Mouse (Mus musculus) limb, embryonic 12.5 days (tissue): ENCODE data around the gene Unc13b. TPM values are rescaled to one million over a fixed set of nuclear protein-coding genes. Genes with fewer than 3 reads are reported as not detected.
"Not testable (repeated sequence)": the region's sequence is repeated elsewhere in the genome, so short reads cannot be mapped to it uniquely, and the experiment has no call there.

Experiments used
- ATAC-seq: fragments of 200-750 bp; cut with Nextera tagmentation; 2 replicates; pipeline ENCODE4 v1.8.0; 2017; ENCODE audit warnings: low read depth, moderate TSS enrichment; ENCODE audit not compliant: insufficient number of reproducible peaks, insufficient read depth, low FRiP score, low TSS enrichment
- H3K27ac ChIP-seq: fragments of 300-500 bp; sonication (generic); 2 replicates; pipeline ENCODE4 v1.5.1; 2016; ENCODE audit warnings: mild to moderate bottlenecking, moderate library complexity
- H3K27me3 ChIP-seq: fragments of 300-500 bp; sonication (generic); 2 replicates; pipeline ENCODE4 v1.6.1; 2016; ENCODE audit warnings: mild to moderate bottlenecking, moderate library complexity
- H3K36me3 ChIP-seq: fragments of 300-500 bp; sonication (generic); 2 replicates; pipeline ENCODE4 v1.6.1; 2016; ENCODE audit warnings: mild to moderate bottlenecking, moderate library complexity
- H3K4me1 ChIP-seq: fragments of 300-500 bp; sonication (generic); replicated peaks from 2 replicates; pipeline ENCODE4 v1.6.1; 2016
- H3K4me2 ChIP-seq: fragments of 300-500 bp; sonication (generic); 2 replicates; pipeline ENCODE4 v1.6.1; 2016; ENCODE audit warnings: mild to moderate bottlenecking, moderate library complexity
- H3K4me3 ChIP-seq: fragments of 300-500 bp; sonication (generic); replicated peaks from 2 replicates; pipeline ENCODE4 v1.5.1; 2016; ENCODE audit warnings: mild to moderate bottlenecking
- H3K9ac ChIP-seq: fragments of 300-500 bp; sonication (generic); replicated peaks from 2 replicates; pipeline ENCODE4 v1.6.1; 2016; ENCODE audit warnings: mild to moderate bottlenecking, moderate library complexity
- H3K9me3 ChIP-seq: fragments of 300-500 bp; sonication (generic); 2 replicates; pipeline ENCODE4 v1.6.1; 2016; ENCODE audit warnings: mild to moderate bottlenecking, moderate library complexity
- WGBS: fragments of 180-500 bp; shearing (Covaris S2); methylation state at CpG from one replicate; pipeline ENCODE4 v1.1.7; 2016; 5-methylcytosine and 5-hydroxymethylcytosine counted together
- polyA plus RNA-seq: library from polyadenylated mRNA; unstranded; fragments of >200 nt; fragmentation: Nextera tagmentation; extraction: Ambion mirVana; gene quantifications from 2 replicates; pipeline ENCODE4 v1.2.1, GENCODE M21; 2016

Unc13b gene
- polyA plus RNA-seq, 1 experiment from 2014 or later, result 3.5 TPM

- 79% methylated on average over 2 of the region's 2 CpGs for WGBS
- H3K27ac ChIP-seq, result no peak overlapping the region
- no peaks in the 10 kb centered on the region for H3K36me3 ChIP-seq
- H3K9me3 ChIP-seq, result no peaks in the 10 kb centered on the region
- no peak overlapping the region for H3K4me3 ChIP-seq
- no peak overlapping the region for H3K9ac ChIP-seq
- no peaks in the 10 kb centered on the region for H3K27me3 ChIP-seq
- H3K4me2 ChIP-seq, result no peak overlapping the region
- H3K4me1 ChIP-seq, result no peaks in the 10 kb centered on the region
- no peak for ATAC-seq
These were observed 55.8 kb downstream of the Unc13b start for GRCm38 (mm10) chr4:43114512-43114911.

GRCm38 (mm10) chr4:43114946-43115345 is 56.2 kb downstream of the Unc13b start:
- Histone ChIP-seq H3K4me2 (no peak overlapping the region), H3K9me3 (no peaks in the 10 kb centered on the region), H3K36me3 (no peaks in the 10 kb centered on the region), H3K4me1 (no peaks in the 10 kb centered on the region), H3K4me3 (no peak overlapping the region), H3K9ac (no peak overlapping the region), H3K27ac (no peak overlapping the region), H3K27me3 (no peaks in the 10 kb centered on the region)
- no peak for ATAC-seq
- WGBS, result 22% methylated on average over 2 of the region's 2 CpGs

GRCm38 (mm10) chr4:43116249-43116648 is 57.5 kb downstream of the Unc13b start:
- Histone ChIP-seq H3K27me3 (no peaks in the 10 kb centered on the region), H3K9ac (no peak overlapping the region), H3K9me3 (no peaks in the 10 kb centered on the region), H3K4me1 (no peaks in the 10 kb centered on the region), H3K4me3 (no peak overlapping the region), H3K4me2 (no peak overlapping the region), H3K27ac (no peak overlapping the region), H3K36me3 (no peaks in the 10 kb centered on the region)
- WGBS, result 83% methylated on average over 2 of the region's 2 CpGs
- no peak for ATAC-seq

GRCm38 (mm10) chr4:43129750-43130149 is 71.0 kb downstream of the Unc13b start:
- no peak for ATAC-seq
- H3K27me3 ChIP-seq, result no peaks in the 10 kb centered on the region

GRCm38 (mm10) chr4:43142610-43143009 is 83.9 kb downstream of the Unc13b start:
- WGBS, result 84% methylated on average over 1 of the region's 1 CpGs

More at GRCm38 (mm10) chr4:43129750-43130149, 71.0 kb downstream of the Unc13b start:
- no peaks in the 10 kb centered on the region for H3K4me1 ChIP-seq
- WGBS, result 80% methylated on average over 3 of the region's 3 CpGs
- no peaks in the 10 kb centered on the region for H3K36me3 ChIP-seq
- no peak overlapping the region for H3K9ac ChIP-seq
- H3K9me3 ChIP-seq, result no peaks in the 10 kb centered on the region
- H3K4me2 ChIP-seq, result no peak overlapping the region
- H3K27ac ChIP-seq, result no peak overlapping the region
- H3K4me3 ChIP-seq, result no peak overlapping the region

DNA sequence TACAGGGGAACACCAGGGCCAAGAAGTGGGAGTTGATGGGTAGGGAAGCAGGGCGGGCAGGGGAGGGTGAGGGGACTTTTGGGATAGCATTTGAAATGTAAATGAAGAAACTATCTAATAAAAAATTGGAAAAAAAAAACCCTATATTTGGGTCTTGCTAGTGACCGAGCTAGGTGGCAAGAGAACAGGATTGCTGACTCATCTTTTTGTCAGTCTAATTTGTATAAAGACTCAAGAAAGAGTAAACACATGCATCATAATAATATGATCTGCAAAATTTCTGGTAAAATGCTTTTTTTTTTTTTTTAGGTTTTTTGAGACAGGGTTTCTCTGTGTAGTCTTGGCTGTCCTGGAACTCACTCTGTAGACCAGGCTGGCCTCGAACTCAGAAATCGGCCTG is 93.7 kb downstream of the Unc13b start:
- not testable (repeated sequence) for H3K4me3 ChIP-seq, H3K27me3 ChIP-seq, H3K9ac ChIP-seq, H3K9me3 ChIP-seq, H3K36me3 ChIP-seq, ATAC-seq, H3K4me1 ChIP-seq, H3K27ac ChIP-seq, H3K4me2 ChIP-seq
- WGBS, result 93% methylated on average over 4 of the region's 4 CpGs

More at GRCm38 (mm10) chr4:43142610-43143009, 83.9 kb downstream of the Unc13b start:
- Histone ChIP-seq H3K4me3 (no peak overlapping the region), H3K27ac (no peak overlapping the region), H3K27me3 (no peaks in the 10 kb centered on the region), H3K4me1 (no peaks in the 10 kb centered on the region), H3K9me3 (no peaks in the 10 kb centered on the region), H3K4me2 (no peak overlapping the region), H3K9ac (no peak overlapping the region), H3K36me3 (no peaks in the 10 kb centered on the region)
- no peak for ATAC-seq

GRCm38 (mm10) chr4:43160045-43160444 is 101.3 kb downstream of the Unc13b start:
- Histone ChIP-seq H3K4me2 (no peak overlapping the region), H3K9ac (no peak overlapping the region), H3K4me3 (no peak overlapping the region), H3K27me3 (no peaks in the 10 kb centered on the region), H3K9me3 (no peaks in the 10 kb centered on the region), H3K36me3 (no peaks in the 10 kb centered on the region), H3K4me1 (peaks cover 3% of the 10 kb centered on the region; the same call in 1 of the 2 replicates), H3K27ac (no peak overlapping the region)
- WGBS, result 43% methylated on average over 3 of the region's 3 CpGs
- no peak for ATAC-seq

GRCm38 (mm10) chr4:43161124-43161657 is 102.4 kb downstream of the Unc13b start:
- Histone ChIP-seq H3K9ac (no peak overlapping the region), H3K27me3 (no peaks in the 10 kb centered on the region), H3K27ac (no peak overlapping the region), H3K4me1 (peaks cover 3% of the 10 kb centered on the region; the same call in 1 of the 2 replicates), H3K36me3 (no peaks in the 10 kb centered on the region), H3K4me3 (no peak overlapping the region), H3K4me2 (no peak overlapping the region), H3K9me3 (no peaks in the 10 kb centered on the region)
- ATAC-seq, result no peak
- WGBS, result 95% methylated on average over 3 of the region's 3 CpGs

DNA sequence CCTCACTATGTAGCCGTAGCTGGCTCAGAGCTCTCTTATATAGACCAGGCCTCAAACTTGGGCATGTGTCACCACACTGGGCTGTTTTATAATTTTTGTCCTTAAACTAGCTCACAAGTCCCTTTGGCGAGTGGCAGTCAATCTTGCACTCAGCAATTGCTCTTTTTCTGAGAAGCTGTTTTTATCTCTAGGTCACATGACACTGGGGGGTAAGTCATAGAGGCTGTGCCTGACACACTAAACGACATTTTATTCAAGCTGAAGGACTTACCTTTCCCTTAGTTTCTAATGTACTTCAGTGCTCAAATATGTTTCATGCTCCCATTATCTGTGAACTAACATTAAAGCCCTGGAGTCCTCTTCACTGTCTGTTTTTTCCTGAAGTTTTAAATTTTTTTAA is 104.5 kb downstream of the Unc13b start:
- Histone ChIP-seq H3K4me1 (peaks cover 3% of the 10 kb centered on the region; the same call in 1 of the 2 replicates), H3K27ac (no peak overlapping the region), H3K9me3 (no peaks in the 10 kb centered on the region), H3K4me3 (no peak overlapping the region), H3K36me3 (no peaks in the 10 kb centered on the region), H3K27me3 (no peaks in the 10 kb centered on the region), H3K4me2 (no peak overlapping the region), H3K9ac (no peak overlapping the region)
- ATAC-seq, result no peak
- 71% methylated on average over 3 of the region's 3 CpGs for WGBS

DNA sequence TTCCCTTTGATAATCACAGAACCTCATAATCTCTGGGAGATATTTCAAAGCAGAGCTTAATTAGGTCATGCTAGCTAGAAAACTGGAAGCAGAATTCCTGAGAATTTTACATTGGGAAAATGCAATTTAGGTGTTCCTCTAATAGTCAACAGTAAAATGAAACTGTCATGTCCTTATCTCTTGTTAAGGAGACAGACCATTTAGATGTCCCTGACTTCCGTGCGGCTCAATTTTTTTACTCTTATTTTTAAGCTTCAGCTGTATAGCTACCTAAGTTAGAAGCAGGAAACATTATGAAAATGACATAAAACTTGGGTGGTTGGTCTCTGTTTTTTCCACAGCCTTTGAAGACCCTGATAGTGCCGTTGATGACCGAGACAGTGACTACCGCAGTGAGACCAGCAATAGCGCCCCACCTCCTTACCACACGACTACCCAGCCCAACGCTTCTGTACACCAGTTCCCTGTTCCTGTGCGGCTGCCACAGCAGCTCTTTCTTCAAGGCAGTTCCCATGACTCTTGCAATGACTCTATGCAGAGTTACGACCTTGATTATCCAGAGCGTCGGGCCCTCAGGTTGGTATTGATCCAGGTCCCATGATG is 106.8 kb downstream of the Unc13b start:
- H3K4me2 ChIP-seq, result no peak overlapping the region
- H3K9me3 ChIP-seq, result no peaks in the 10 kb centered on the region
- no peak overlapping the region for H3K4me3 ChIP-seq
- ATAC-seq, result no peak
- H3K36me3 ChIP-seq, result no peaks in the 10 kb centered on the region
- H3K9ac ChIP-seq, result no peak overlapping the region
- 86% methylated on average over 12 of the region's 12 CpGs for WGBS
- H3K4me1 ChIP-seq, result no peaks in the 10 kb centered on the region
- no peak overlapping the region for H3K27ac ChIP-seq
- no peaks in the 10 kb centered on the region for H3K27me3 ChIP-seq

DNA sequence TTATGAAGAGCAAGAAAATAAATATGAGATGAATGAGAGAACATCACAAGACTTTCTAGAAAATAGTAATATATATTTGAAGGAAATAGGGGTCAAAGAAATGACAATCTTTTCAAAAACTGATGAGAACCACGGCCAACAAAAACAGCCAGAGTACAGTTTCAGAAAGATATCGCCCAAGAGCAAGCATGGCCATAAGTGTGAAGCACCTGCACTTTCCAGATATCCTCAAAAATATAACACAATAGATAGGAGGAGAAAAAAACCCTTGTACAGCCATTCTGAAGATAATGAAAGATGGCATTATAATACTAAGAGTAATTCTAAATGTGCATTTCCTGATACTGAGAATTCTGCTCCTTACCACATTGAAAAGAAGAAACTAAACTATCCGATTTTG is 111.3 kb downstream of the Unc13b start:
- 85% methylated on average over 3 of the region's 3 CpGs for WGBS
- H3K9me3 ChIP-seq, result no peaks in the 10 kb centered on the region
- no peaks in the 10 kb centered on the region for H3K36me3 ChIP-seq
- no peak overlapping the region for H3K27ac ChIP-seq
- ATAC-seq, result no peak
- no peak overlapping the region for H3K9ac ChIP-seq
- H3K4me1 ChIP-seq, result no peaks in the 10 kb centered on the region
- no peaks in the 10 kb centered on the region for H3K27me3 ChIP-seq
- H3K4me2 ChIP-seq, result no peak overlapping the region
- no peak overlapping the region for H3K4me3 ChIP-seq

DNA sequence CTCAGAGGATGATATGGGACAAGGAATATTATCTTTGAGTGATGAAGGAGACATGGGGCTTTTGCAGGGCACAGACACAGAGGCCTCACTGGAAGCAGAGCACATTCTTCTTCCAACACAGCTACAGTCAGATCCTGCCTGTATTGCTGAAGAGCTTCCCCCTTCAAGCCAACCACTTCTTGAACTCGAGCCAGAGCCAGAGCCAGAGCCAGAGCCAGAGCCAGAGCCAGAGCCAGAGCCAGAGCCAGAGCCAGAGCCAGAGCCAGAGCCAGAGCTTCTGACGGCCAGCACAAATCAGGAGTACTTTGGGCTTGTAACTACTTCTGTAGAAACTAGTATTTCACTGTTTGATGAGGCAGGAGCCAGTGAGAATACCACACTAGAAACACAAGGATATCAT is 118.4 kb downstream of the Unc13b start:
- H3K27ac ChIP-seq, result no peak overlapping the region
- H3K4me2 ChIP-seq, result no peak overlapping the region
- no peaks in the 10 kb centered on the region for H3K27me3 ChIP-seq
- H3K9ac ChIP-seq, result no peak overlapping the region
- no peaks in the 10 kb centered on the region for H3K4me1 ChIP-seq
- H3K36me3 ChIP-seq, result no peaks in the 10 kb centered on the region
- H3K9me3 ChIP-seq, result peaks cover 5% of the 10 kb centered on the region; the same call in 1 of the 2 replicates
- WGBS, result 82% methylated on average over 2 of the region's 2 CpGs
- ATAC-seq, result no peak
- no peak overlapping the region for H3K4me3 ChIP-seq
